Mouse (Mus musculus) left cerebral cortex, postnatal 4 days (tissue): ENCODE measurements at regions not wholly inside any gene's neighbourhood (a gene's known extent, or its start where the extent isn't known, plus 50 kb on each side); places are given as distances from the start of the nearest gene placed in this dataset.

ENCODE experiments used
- DNase-seq: peaks from one replicate; pipeline ENCODE4 v3.0.0-alpha.2; 2022
- intact Hi-C: fragments of 180-260 bp; cut with DNase I; formaldehyde crosslinking; loops from one replicate; pipeline ENCODE4 v1.15.1; 2025

DNA sequence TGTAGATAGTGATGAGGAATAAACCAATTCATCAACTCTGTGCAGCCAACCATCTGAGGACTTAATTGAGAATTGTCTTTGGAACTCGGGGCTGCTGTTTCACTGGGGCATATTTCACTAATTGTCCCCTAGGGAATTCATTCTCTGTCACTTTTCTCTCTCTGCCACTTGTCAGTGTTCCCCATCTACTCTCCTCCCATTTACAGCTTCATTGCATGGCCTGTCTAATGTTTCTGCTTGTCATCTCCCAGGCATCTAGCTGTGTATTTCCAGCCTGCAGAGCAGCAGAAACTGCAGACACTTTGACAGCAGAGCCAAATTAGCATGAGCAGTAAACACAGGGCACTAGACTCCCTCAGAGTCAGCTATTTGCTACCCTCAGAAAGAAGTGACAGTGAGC is 1105.2 kb downstream of the Ntrk3 start:
- no peak for DNase-seq
- intact Hi-C loops, result no loop called here

DNA sequence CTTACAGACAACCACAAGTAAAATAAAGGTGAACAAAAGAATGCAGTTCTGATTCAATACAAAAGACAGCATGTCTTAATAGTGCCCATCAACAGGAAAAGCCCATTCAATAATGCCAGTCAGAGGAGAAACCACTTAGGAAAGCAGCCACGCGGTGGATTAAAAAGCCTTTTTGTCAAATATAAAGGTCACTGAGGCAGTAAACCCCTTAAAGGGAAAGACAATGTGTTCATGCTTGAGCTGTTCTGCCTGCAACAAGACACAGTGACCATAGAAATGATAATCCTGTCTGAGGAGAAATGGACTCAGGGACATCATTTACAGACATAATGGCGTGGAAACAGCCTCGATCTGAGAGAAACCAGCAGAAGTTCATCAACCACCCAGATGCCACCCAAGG is 1114.3 kb downstream of the Ntrk3 start:
- intact Hi-C loops, result no loop called here
- no peak for DNase-seq

DNA sequence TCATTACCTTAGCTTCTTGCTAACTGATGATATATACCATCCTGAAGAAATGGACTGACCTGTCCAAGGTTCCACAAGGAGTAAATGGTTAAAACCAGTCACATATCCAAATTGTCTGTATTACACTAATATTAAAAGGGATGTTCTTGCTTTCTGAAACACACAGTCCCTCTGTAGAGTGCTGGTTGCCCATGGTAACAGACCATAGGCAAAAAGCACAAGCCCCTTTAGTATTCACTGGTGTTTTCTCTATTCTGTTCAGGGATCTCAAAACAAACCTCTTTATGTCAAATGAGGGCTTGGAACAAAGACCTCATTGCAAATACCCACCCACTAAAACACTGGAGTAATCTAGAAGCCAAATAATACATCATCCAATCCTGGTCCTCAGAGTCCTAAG is 1114.9 kb downstream of the Ntrk3 start:
- intact Hi-C loops, result no loop called here
- no peak for DNase-seq

DNA sequence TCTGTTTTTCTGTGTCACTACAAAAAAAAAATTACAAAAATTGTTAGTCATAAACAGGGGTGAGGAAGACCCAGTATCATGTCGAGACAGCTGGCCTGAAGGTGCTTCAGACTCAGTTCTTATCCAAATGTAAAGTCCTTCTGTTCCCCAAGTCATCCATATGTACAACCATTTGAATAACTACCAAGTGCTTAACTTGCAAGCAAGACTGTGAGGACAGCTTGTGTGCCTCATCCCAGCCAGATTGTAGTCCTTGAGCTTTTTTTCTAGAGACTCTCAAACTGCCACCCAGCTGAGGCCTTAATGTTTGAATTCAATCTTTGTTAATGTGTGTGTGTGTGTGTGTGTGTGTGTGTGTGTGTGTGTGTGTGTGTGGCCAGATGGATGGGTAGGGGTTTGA is 1164.9 kb downstream of the Ntrk3 start:
- no peak for DNase-seq

DNA sequence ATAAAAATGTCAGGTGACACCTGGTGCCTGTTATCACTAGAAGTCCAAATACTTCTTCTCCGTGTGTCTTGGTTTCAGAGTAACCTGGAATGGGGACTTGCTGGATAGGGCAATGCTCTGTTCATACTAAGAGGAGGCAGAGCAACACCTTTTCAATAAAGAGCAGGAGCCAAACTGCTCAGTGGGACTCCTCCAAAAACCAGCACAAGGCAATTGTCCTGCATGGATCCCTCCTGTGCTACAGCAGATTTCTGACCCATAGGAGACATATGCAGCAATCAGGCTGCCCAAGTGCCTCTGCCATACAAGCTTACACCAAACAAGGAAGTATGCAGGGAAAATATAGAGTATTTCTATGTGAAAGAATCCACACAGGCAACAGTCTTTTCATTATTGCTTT is 1178.7 kb downstream of the Ntrk3 start:
- intact Hi-C loops, result no loop called here
- DNase-seq, result no peak

More for the DNA sequence above, 1164.9 kb downstream of the Ntrk3 start:
- intact Hi-C loops, result no loop called here

DNA sequence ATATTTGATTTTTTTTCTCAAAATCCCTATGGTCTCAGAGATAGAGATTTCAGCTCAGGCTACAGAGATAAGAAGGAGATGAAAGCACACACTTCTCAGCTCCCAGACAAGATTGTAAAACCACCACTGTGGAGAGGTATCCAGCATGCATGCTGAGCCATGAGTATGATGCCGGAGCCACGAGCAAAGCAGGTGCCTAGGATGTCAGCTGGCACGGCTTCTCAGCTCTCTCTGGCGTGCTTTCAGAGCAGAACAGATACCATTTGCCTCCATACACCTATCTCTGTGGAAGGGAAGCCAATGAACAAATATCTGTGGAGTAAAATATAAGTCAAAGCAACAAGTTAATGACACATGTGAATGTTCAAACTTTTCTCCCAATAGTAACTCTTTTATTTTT is 1179.3 kb downstream of the Ntrk3 start:
- DNase-seq, result no peak
- intact Hi-C loops, result no loop called here

DNA sequence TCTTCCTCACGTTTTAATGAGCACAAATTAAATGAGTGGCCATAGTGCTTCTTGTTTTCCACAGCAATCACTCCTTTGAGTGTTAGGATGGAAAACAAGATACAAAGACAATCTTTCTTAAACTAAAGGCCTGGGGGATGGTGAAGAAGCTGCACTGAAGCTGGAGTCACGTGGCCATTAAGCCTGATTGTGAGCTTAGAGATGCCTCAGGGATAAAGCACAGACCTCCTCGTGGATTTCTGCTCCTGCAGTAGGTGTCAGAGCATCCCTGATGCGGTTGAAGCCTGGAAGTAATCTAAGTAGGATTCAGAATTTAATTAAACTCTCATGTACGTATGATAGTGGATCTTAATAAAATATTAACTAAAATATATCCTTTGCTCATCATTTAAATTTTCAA is 1200.9 kb downstream of the Ntrk3 start:
- intact Hi-C loops, result no loop called here
- no peak for DNase-seq

DNA sequence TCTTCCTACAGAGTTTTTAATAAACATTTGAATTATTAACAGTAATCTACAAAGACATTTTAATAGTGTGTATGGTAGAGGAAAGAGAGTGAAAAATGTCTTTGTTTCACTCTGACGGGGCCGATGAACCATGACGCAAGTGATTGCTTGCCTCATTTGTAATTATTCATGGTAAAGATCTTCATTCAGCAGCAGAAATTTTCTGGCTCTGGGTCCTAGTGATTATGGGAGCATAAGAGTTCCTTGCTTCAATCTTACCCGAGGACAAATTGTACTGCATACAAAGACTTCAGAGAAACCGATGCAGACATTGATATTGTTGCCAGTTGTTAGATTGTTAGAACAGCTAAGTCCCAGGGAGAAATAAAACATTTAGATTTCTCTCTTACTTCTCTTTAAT is 1209.9 kb downstream of the Ntrk3 start:
- intact Hi-C loops, result no loop called here
- no peak for DNase-seq

DNA sequence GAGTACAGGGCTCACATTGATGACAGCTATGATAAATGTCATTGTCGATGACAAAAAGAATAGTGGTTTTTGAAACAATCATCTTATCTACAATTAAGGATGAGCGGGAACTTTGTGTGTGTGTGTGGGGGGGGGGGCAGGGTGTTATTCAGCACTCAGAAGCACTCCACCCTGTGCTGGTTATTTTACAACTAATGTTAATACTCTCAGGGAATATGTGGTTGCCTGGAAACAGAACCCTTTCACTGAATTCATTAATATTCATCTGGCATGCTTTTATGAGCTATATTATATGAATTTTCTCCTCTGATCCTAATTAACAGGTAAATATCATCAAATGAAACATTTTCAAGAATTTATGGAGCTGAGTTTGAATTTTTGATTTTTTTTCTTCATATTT is 1228.2 kb downstream of the Ntrk3 start:
- DNase-seq, result no peak
- intact Hi-C loops, result no loop called here

DNA sequence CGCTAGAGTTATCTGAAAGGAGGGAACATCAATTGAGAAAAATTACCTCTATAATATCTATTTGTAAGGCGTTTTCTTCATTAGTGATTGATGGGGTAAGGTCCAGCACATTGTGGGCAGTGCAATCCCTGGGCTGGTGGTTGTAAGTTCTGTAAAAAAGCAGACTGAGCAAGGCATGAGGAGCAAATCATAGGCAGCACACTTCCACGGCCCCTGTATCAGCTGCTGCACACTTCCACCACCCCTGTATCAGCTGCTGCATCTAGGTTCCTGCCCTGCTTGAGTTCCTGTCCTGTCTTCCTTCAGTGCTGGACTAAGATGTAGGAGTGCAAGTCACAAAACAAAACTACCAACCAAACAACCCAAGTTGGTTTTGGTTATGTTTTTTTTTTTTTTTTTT is 1230.2 kb downstream of the Ntrk3 start:
- intact Hi-C loops, result no loop called here
- DNase-seq, result no peak

DNA sequence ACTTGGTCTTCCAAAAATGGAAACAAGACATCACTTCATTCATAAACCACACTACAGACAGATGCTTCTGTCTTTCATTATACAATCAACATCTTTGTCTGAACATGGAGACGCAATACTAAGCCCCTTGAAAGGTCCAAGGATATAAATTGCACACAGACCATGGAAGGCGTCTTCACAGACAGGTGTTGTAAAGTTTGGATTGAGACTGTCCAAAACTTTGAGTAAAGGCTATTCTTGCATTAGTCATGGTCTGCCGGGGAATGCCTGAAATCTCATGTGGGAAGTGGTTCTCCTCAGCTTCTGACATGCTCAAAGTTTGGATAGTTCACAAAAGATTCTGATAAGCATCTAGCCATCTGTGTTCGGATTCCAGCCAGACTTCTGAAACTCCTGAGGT is 1235.2 kb downstream of the Ntrk3 start:
- intact Hi-C loops, result no loop called here
- no peak for DNase-seq

DNA sequence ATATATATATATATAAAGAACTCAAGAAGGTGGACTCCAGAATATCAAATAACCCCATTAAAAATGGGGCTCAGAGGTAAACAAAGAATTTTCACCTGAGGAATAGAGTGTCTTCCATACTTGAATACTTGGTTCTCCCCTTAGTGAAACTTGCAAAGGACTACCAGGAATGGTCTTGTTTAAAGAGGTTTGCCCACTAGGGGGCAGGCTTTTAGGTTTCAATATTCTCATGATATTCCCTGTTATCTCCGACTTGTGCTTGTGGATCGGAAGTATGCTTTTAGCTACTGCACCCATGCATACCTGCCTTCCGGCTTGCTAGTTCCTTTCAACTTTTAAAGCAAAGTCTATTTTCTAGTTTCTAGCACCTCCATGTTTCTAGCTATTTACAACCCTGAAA is 1242.7 kb downstream of the Ntrk3 start:
- no peak for DNase-seq
- intact Hi-C loops, result no loop called here

DNA sequence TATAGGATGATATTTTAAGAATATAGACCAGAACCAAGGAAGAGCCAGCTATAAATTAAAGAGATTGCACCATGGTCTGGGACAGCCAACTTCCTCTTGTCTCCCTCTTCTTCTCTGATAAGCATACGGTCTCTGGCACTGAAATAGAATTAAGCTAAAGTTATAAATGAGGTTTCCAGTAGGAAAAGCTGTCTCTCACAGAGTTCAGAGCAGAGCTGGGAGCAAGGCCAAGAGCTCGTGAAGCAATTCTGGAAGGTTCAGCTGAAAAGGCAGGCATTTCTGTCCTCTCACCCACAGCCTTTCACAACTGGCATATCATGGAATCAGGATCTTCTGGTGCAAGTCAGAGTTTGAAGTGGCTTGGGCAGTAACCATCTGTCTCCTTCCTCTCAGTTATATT is 1247.8 kb downstream of the Agbl1 start:
- intact Hi-C loops, result no loop called here

DNA sequence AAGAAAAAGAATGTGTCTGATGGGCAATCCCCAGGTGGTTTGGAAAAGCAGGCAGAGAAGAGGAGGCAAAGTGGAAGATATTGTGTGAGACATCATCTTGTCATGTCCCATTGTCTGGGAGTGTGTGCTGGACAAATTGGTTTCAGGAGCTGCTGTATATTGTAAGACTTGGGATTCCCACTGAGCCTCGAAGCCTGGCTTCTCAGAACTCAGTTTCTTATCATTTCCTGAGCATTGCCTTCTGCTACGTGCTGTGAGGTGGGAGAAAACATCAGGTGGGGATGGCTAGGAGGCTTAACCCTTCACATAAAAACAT is 1216.3 kb downstream of the Agbl1 start:
- intact Hi-C loops, result no loop called here

More for the DNA sequence above, 1247.8 kb downstream of the Agbl1 start:
- DNase-seq, result no peak

DNA sequence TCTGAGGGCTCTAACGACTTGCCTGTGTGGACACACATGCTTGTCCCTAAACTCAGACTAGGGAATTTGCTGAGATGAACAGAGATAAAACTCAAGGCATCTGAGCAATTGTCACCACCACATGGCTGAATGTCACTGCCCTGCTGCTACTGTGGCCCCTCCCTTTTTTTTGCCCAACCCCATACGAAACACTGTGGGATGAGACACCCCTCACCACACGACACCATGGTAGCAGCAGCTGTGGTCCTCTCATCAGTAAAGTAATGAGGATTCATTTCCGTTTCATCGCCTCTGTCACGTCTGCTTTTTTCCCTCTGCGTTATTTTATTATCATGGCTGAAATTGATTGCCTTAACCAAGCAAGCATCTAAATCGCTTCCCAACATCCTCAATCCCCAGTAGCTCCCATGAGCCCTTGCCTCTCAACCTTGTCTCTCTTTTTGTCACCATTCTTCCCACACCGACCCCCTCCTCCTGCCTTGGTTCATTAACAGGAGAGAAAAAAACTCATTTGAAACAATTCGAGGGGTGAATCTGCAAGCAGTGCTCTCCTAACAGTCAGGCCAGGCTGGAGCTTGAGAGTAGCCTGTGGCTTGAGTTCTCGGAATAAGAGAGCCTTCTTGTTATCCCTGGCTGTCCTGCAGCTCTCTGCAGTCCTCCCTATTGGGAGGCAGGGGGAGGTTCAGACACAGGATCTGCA is 1215.8 kb downstream of the Agbl1 start:
- DNase-seq, result peak; percentile 16
- intact Hi-C loops, result no loop called here

More for the DNA sequence above, 1216.3 kb downstream of the Agbl1 start:
- DNase-seq, result no peak

DNA sequence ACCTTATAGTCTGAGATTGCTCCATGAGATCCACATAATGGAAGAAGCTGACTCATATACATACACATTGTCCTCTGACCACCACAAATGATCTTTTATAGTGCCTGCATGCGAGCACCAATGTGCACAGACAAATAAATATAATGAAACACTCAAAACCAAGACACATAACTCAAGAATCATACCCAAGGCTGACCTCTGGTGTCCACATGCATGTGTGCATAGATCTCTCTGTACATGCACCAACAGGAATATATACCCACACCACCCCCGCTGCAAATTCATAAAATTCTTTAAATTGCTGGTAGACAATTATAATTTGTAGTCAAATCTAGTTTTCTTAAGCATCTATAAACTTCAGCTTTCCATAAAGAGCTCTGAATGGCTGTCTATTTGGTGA is 1211.9 kb downstream of the Agbl1 start:
- intact Hi-C loops, result no loop called here
- peak; percentile 11 for DNase-seq

DNA sequence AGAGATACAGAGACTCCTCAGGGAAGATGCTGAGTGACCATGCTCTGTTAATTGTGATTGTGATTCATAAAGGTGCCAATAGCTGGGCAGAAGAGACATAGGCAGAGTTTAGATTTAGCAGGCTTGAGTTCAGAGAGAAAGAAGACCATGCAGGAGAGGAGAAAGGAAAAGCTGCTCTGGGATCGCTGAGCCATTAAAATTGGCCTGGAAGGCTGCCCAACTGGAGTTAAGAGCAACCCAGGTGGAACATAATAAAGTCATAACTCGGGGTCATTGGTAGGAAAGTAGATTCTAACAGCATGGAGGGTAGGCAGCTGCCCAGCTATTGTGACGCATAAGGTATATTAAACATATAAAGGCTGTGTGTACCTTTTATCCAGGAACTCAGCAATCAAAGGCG is 1183.9 kb downstream of the Agbl1 start:
- DNase-seq, result no peak
- intact Hi-C loops, result no loop called here
